Mouse (Mus musculus): ENCODE data around the gene Prpf4.

Gene Prpf4

GRCm38 (mm10) chr4:62437256-62437778, 28.7 kb downstream of the Prpf4 start:
- DNase-seq (ENCODE audit: low spot score): no peak

- peak; percentile 51 for DNase-seq (ENCODE audit: low spot score)
Observed at GRCm38 (mm10) chr4:62437871-62438270, 29.3 kb downstream of the Prpf4 start.

- DNase-seq (ENCODE audit: low spot score): no peak
Observed at GRCm38 (mm10) chr4:62439793-62440192, 31.2 kb downstream of the Prpf4 start.

GRCm38 (mm10) chr4:62440544-62440943, 31.9 kb downstream of the Prpf4 start:
- peak; percentile 56 for DNase-seq (ENCODE audit: low spot score)

GRCm38 (mm10) chr4:62440986-62441385, 32.4 kb downstream of the Prpf4 start:
- DNase-seq (ENCODE audit: low spot score): peak; percentile 55

DNA sequence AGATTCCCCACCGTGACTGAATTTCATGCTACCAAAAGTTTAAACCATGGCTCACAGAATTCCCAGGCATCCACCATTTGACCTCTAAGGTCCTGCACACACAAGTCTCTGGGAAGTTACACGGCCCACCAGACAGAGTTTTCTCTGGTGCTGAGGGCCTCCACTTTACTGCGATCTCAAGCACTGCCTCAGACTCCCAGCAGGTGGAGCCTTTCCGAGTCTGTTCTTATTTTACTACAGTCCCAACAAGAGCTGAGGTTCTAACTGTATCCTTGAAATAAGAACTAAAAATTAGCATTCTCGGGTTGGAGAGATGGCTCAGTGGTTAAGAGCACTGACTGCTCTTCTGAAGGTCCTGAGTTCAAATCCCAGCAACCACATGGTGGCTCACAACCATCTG, 46.4 kb downstream of the Prpf4 start:
- DNase-seq (ENCODE audit: low spot score): no peak

DNA sequence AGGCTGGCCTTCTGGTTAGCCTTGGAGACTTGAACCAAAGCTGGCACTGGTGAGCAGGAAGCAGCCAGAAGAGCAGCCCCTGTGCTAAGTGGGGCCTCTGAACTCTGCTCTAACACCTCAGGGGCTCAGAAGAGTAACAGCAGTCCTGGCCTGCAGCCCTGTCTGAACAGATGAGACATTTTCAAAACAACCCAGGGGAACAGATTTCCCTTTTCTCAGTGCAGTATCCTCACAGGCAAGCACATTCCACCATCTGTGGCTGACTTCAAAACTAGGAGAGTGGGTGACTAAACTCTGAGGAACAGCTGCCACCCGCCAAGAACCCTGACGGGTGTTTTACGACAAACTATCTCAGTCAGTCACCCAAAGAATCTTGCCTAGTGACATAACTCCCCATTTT, 50.5 kb downstream of the Prpf4 start:
- no peak for DNase-seq (ENCODE audit: low spot score)

DNA sequence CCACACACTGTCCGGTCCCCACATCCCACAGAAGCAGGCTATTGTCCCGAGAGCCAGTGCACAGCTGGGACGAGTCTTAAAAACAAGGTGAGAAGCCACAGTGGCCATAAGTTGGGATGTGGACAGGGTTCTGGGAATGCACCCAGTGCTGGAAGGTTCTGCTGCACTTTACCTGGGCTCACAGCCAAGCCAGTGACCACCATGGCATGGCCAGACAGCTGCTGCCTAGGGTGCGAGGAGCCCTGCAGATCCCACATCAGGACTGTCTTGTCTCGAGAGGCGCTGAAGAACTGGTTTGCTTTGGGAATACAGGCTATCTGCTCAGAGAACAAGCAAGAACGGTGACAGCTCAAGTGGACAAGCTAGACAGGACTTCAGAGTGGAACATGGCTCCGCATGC, 51.8 kb downstream of the Prpf4 start:
- DNase-seq (ENCODE audit: low spot score): no peak

- no peak for DNase-seq (ENCODE audit: low spot score)
Observed at GRCm38 (mm10) chr4:62463124-62463523, 54.5 kb downstream of the Prpf4 start.

DNA sequence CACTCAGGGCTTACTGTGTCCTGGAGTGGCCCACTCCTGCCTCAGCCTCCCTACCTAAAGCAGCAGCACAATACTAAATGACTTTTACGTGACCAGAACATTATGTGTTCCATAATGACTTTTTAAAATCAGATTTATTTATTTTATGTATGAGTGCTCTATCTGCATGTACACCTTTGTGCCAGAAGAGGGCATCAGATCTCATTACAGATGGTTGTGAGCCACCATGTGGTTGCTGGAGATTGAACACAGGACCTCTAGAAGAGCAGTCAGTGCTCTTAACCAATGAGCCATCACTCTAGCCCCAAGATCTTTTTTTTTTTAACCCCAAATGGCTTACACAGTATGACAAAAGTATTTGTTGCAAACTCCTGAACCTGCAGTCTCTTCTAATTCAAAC, 59.6 kb downstream of the Prpf4 start:
- DNase-seq (ENCODE audit: low spot score): no peak

- peak; percentile 67 for DNase-seq (ENCODE audit: low spot score)
Observed at GRCm38 (mm10) chr4:62470598-62471051, 62.0 kb downstream of the Prpf4 start, which contains the start of gene Wdr31. Gene Wdr31, minus strand, starts transcription at chr4:62470896.

GRCm38 (mm10) chr4:62472071-62472470, 63.5 kb downstream of the Prpf4 start:
- DNase-seq (ENCODE audit: low spot score): no peak

DNA sequence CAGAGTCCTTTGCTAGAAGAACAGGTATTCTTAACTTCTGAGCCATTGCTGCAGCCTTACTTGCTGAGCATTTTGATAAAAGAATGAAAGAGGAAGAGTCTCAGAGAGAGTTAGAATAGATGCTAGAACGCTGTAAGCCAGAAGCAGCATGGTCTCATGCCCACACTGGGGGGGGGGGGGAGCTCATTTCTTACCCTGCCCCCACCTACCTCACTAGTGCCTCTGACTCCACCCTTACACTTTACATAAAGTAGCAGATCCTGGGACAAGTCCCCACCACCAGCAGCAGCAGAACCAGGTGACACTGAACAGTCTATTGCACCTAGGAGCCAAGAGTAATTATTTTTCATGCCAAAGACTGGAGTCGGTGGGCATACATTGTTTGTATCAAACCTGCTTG, 66.5 kb downstream of the Prpf4 start:
- no peak for DNase-seq (ENCODE audit: low spot score)

DNA sequence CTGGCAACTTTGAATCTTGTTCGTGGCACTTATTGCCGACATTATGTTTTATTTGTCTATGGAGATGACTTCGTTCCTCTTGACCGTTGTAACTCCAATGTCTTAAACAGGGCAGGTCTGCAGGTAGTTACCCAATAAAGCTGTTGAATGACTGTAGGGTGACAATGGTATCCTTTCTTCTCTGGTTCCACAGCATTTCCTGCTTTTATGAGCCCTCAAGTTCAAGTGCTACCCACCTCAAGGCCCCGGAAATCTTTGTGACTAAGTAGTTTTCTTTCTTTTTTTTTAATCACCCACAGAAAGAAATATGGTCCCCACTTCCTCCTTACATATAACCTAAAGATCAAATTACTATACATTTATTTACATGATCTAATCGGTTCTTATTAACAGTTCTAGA, 67.2 kb downstream of the Prpf4 start:
- DNase-seq (ENCODE audit: low spot score): no peak

Measured in yolk sac, embryonic 10.5 days (tissue).